Mouse (Mus musculus) macrophage (primary cell): ENCODE data around the gene Adamtsl1. TPM values are rescaled to one million over a fixed set of nuclear protein-coding genes. Genes with fewer than 3 reads are reported as not detected.

ENCODE experiments used
- H3K27ac ChIP-seq: fragments of 350-480 bp; formaldehyde crosslinking; 2 replicates; pipeline ENCODE4 v1.9.0; 2021
- H3K36me3 ChIP-seq: fragments of 350-480 bp; formaldehyde crosslinking; 2 replicates; pipeline ENCODE4 v1.9.0; 2021; ENCODE audit errors: inconsistent target
- H3K4me3 ChIP-seq: fragments of 350-480 bp; formaldehyde crosslinking; 2 replicates; pipeline ENCODE4 v1.9.0; 2021; ENCODE audit errors: inconsistent target
- H3K79me2 ChIP-seq: fragments of 350-480 bp; formaldehyde crosslinking; 2 replicates; pipeline ENCODE4 v1.9.0; 2021; ENCODE audit errors: inconsistent target
- WGBS: methylation state at CpG from one replicate; pipeline ENCODE4 v1.1.7; 2026; ENCODE audit warnings: inconsistent platforms; ENCODE audit not compliant: missing documents; 5-methylcytosine and 5-hydroxymethylcytosine counted together
- polyA plus RNA-seq: library from polyadenylated mRNA; stranded (reverse); fragments of 250-400 nt; gene quantifications from 3 replicates; pipeline ENCODE4 v1.2.4, GENCODE M21; 2018; ENCODE audit warnings: inconsistent platforms

Gene Adamtsl1
- polyA plus RNA-seq, 1 experiment from 2014 or later = not detected

GRCm38 (mm10) chr4:86426549-86426948 is 912.6 kb downstream of the Adamtsl1 start:
- H3K27ac ChIP-seq = no peak overlapping the region
- WGBS = 95% methylated on average over 11 of the region's 11 CpGs
- no peak overlapping the region for H3K4me3 ChIP-seq
- no peaks in the 10 kb centered on the region for H3K79me2 ChIP-seq
- no peaks in the 10 kb centered on the region for H3K36me3 ChIP-seq

- H3K36me3 ChIP-seq = no peaks in the 10 kb centered on the region
- H3K27ac ChIP-seq = no peak overlapping the region
- WGBS = 89% methylated on average over 5 of the region's 5 CpGs
- no peak overlapping the region for H3K4me3 ChIP-seq
- no peaks in the 10 kb centered on the region for H3K79me2 ChIP-seq
These were observed 913.3 kb downstream of the Adamtsl1 start for GRCm38 (mm10) chr4:86427312-86427711.

GRCm38 (mm10) chr4:86428091-86428745 is 914.2 kb downstream of the Adamtsl1 start:
- Histone ChIP-seq H3K4me3 (no peak overlapping the region), H3K27ac (no peak overlapping the region), H3K79me2 (no peaks in the 10 kb centered on the region), H3K36me3 (no peaks in the 10 kb centered on the region)
- 83% methylated on average over 6 of the region's 6 CpGs for WGBS

- no peak overlapping the region for H3K27ac ChIP-seq
- WGBS = 91% methylated on average over 3 of the region's 3 CpGs
- no peak overlapping the region for H3K4me3 ChIP-seq
- no peaks in the 10 kb centered on the region for H3K79me2 ChIP-seq
- no peaks in the 10 kb centered on the region for H3K36me3 ChIP-seq
These were observed 921.7 kb downstream of the Adamtsl1 start for GRCm38 (mm10) chr4:86435631-86436030.

- Histone ChIP-seq H3K79me2 (no peaks in the 10 kb centered on the region), H3K4me3 (no peak overlapping the region), H3K27ac (no peak overlapping the region), H3K36me3 (no peaks in the 10 kb centered on the region)
- 100% methylated on average over 3 of the region's 3 CpGs for WGBS
These were observed 922.4 kb downstream of the Adamtsl1 start for GRCm38 (mm10) chr4:86436336-86436735.

GRCm38 (mm10) chr4:86450468-86450867 is 936.5 kb downstream of the Adamtsl1 start:
- H3K36me3 ChIP-seq = no peaks in the 10 kb centered on the region
- H3K27ac ChIP-seq = no peak overlapping the region
- no peak overlapping the region for H3K4me3 ChIP-seq
- 92% methylated on average over 3 of the region's 3 CpGs for WGBS
- no peaks in the 10 kb centered on the region for H3K79me2 ChIP-seq

GRCm38 (mm10) chr4:86464808-86465207 is 950.8 kb downstream of the Adamtsl1 start:
- 91% methylated on average over 5 of the region's 5 CpGs for WGBS

More at GRCm38 (mm10) chr4:86464808-86465207, 950.8 kb downstream of the Adamtsl1 start:
- Histone ChIP-seq H3K4me3 (no peak overlapping the region), H3K79me2 (no peaks in the 10 kb centered on the region), H3K36me3 (no peaks in the 10 kb centered on the region), H3K27ac (no peak overlapping the region)
